Mouse (Mus musculus) regulatory T cell (primary cell): ENCODE results near the gene Sox11.

Source experiments
- in situ Hi-C: fragments of 300-600 bp; cut with MboI, MseI; formaldehyde crosslinking; loops from one replicate; pipeline ENCODE4 v1.15.1; 2025; ENCODE audit warnings: high pct_unique_total_duplicates

Sox11 gene

GRCm38 (mm10) chr12:27336801-27337200 lies 5.6 kb downstream of the Sox11 start:
- in situ Hi-C loops: no loop called here

GRCm38 (mm10) chr12:27336336-27336735 lies 6.0 kb downstream of the Sox11 start:
- in situ Hi-C loops: no loop called here

- in situ Hi-C loops: no loop called here
Observed at GRCm38 (mm10) chr12:27335356-27336055, 6.9 kb downstream of the Sox11 start.

GRCm38 (mm10) chr12:27333590-27333989 lies 8.8 kb downstream of the Sox11 start:
- in situ Hi-C loops: no loop called here

GRCm38 (mm10) chr12:27323423-27323822 lies 19.0 kb downstream of the Sox11 start:
- in situ Hi-C loops: no loop called here

GRCm38 (mm10) chr12:27320705-27321104 lies 21.7 kb downstream of the Sox11 start:
- in situ Hi-C loops: no loop called here

GRCm38 (mm10) chr12:27312985-27313384 lies 29.4 kb downstream of the Sox11 start:
- in situ Hi-C loops: no loop called here

GRCm38 (mm10) chr12:27311854-27312466 lies 30.4 kb downstream of the Sox11 start:
- in situ Hi-C loops: no loop called here

GRCm38 (mm10) chr12:27311316-27311832 lies 31.0 kb downstream of the Sox11 start:
- in situ Hi-C loops: no loop called here

- in situ Hi-C loops: no loop called here
Observed at GRCm38 (mm10) chr12:27310703-27311102, 31.7 kb downstream of the Sox11 start.

GRCm38 (mm10) chr12:27309969-27310368 lies 32.4 kb downstream of the Sox11 start:
- in situ Hi-C loops: no loop called here

- in situ Hi-C loops: no loop called here
Observed at GRCm38 (mm10) chr12:27304713-27305437, 37.5 kb downstream of the Sox11 start.

GRCm38 (mm10) chr12:27303190-27303589 lies 39.2 kb downstream of the Sox11 start:
- in situ Hi-C loops: no loop called here

GRCm38 (mm10) chr12:27298721-27299120 lies 43.7 kb downstream of the Sox11 start:
- in situ Hi-C loops: no loop called here

- in situ Hi-C loops: no loop called here
Observed at GRCm38 (mm10) chr12:27294191-27294590, 48.2 kb downstream of the Sox11 start.

- in situ Hi-C loops: no loop called here
Observed at GRCm38 (mm10) chr12:27293736-27294135, 48.6 kb downstream of the Sox11 start.

- in situ Hi-C loops: no loop called here
Observed at GRCm38 (mm10) chr12:27293208-27293607, 49.2 kb downstream of the Sox11 start.
